Mouse (Mus musculus) forebrain, embryonic 13.5 days (tissue): ENCODE data around the gene Olfr574. TPM values are rescaled to one million over a fixed set of nuclear protein-coding genes. Genes with fewer than 3 reads are reported as not detected.

Experiments used
- ATAC-seq: fragments of 200-750 bp; cut with Nextera tagmentation; 2 replicates; pipeline ENCODE4 v1.8.0; 2017
- H3K27ac ChIP-seq: fragments of 300-500 bp; sonication (generic); 2 replicates; pipeline ENCODE4 v1.5.1; 2015; ENCODE audit warnings: inconsistent platforms, mild to moderate bottlenecking, moderate library complexity
- H3K27me3 ChIP-seq: fragments of 300-500 bp; sonication (generic); 2 replicates; pipeline ENCODE4 v1.6.1; 2015; ENCODE audit warnings: mild to moderate bottlenecking, inconsistent platforms
- H3K36me3 ChIP-seq: fragments of 300-500 bp; sonication (generic); 2 replicates; pipeline ENCODE4 v1.6.1; 2015; ENCODE audit warnings: mild to moderate bottlenecking, inconsistent platforms; ENCODE audit not compliant: poor library complexity, severe bottlenecking
- H3K4me1 ChIP-seq: fragments of 300-500 bp; sonication (generic); 2 replicates; pipeline ENCODE4 v1.6.1; 2015; ENCODE audit warnings: inconsistent platforms
- H3K4me2 ChIP-seq: fragments of 300-500 bp; sonication (generic); 2 replicates; pipeline ENCODE4 v1.6.1; 2015; ENCODE audit warnings: inconsistent platforms, mild to moderate bottlenecking, moderate library complexity
- H3K4me3 ChIP-seq: fragments of 300-500 bp; sonication (generic); 2 replicates; pipeline ENCODE4 v1.5.1; 2015; ENCODE audit warnings: mild to moderate bottlenecking, inconsistent platforms
- H3K9ac ChIP-seq: fragments of 300-500 bp; sonication (generic); 2 replicates; pipeline ENCODE4 v1.6.1; 2015; ENCODE audit warnings: mild to moderate bottlenecking, inconsistent platforms
- H3K9me3 ChIP-seq: fragments of 300-500 bp; sonication (generic); replicated peaks from 2 replicates; pipeline ENCODE4 v1.6.1; 2016; ENCODE audit warnings: inconsistent platforms
- WGBS: fragments of 180-500 bp; shearing (Covaris S2); methylation state at CpG from one replicate; pipeline ENCODE4 v1.1.7; 2015; 5-methylcytosine and 5-hydroxymethylcytosine counted together
- polyA plus RNA-seq: library from polyadenylated mRNA; unstranded; fragments of >200 nt; fragmentation: Nextera tagmentation; extraction: Ambion mirVana; gene quantifications from 2 replicates; pipeline ENCODE4 v1.2.1, GENCODE M21; 2015

Gene Olfr574
- not detected in 2 replicates for polyA plus RNA-seq

GRCm38 (mm10) chr7:102948167-102948566 is at the start of gene Olfr574:
TSS of gene Olfr574 (plus strand) at chr7:102948467.
- Histone ChIP-seq H3K27ac (no peak within 1 kb of the TSS), H3K9ac (no peak within 1 kb of the TSS), H3K36me3 (no peaks in the 10 kb centered on the region), H3K9me3 (no peaks in the 10 kb centered on the region), H3K4me3 (no peak within 1 kb of the TSS), H3K27me3 (no peaks in the 10 kb centered on the region), H3K4me2 (no peak within 1 kb of the TSS), H3K4me1 (no peaks in the 10 kb centered on the region)
- 97% methylated on average over 1 of the region's 1 CpGs for WGBS
- ATAC-seq = no peak

DNA sequence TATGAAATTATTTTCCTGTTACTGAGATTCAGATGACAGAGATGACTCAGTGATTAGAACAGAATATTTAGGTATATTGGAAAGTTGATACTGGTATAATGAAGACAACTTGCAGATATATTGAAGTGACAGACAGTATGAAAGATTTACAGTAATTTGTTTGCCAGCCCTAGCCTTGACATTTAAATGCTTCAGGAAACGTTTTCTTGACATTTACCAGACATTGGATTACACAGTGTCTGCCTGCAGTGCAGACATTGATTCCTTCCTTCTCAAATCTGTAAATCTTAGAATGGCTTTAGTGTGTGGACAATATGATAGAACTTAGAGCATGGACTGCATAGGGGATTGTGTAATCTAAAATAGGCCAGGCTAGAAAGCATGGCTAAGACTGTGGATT is 33.0 kb upstream of the Olfr574 start:
- H3K27ac ChIP-seq = no peak overlapping the region
- no peak overlapping the region for H3K4me3 ChIP-seq
- H3K4me2 ChIP-seq = no peak overlapping the region
- H3K27me3 ChIP-seq = no peaks in the 10 kb centered on the region
- WGBS = 64% methylated on average over 1 of the region's 1 CpGs
- no peaks in the 10 kb centered on the region for H3K9me3 ChIP-seq
- no peaks in the 10 kb centered on the region for H3K4me1 ChIP-seq
- H3K9ac ChIP-seq = no peak overlapping the region
- H3K36me3 ChIP-seq = no peaks in the 10 kb centered on the region
- no peak for ATAC-seq

GRCm38 (mm10) chr7:102916405-102916804 is 31.9 kb upstream of the Olfr574 start:
- H3K4me2 ChIP-seq = no peak overlapping the region
- H3K9me3 ChIP-seq = no peaks in the 10 kb centered on the region
- no peak overlapping the region for H3K4me3 ChIP-seq
- no peaks in the 10 kb centered on the region for H3K4me1 ChIP-seq
- no peaks in the 10 kb centered on the region for H3K36me3 ChIP-seq
- H3K9ac ChIP-seq = no peak overlapping the region
- H3K27me3 ChIP-seq = no peaks in the 10 kb centered on the region
- 77% methylated on average over 5 of the region's 5 CpGs for WGBS
- no peak overlapping the region for H3K27ac ChIP-seq
- ATAC-seq = no peak

- 55% methylated on average over 4 of the region's 4 CpGs for WGBS
- ATAC-seq = no peak
- H3K4me2 ChIP-seq = no peak within 1 kb of the TSS
- H3K27me3 ChIP-seq = no peaks in the 10 kb centered on the region
- no peaks in the 10 kb centered on the region for H3K9me3 ChIP-seq
- no peaks in the 10 kb centered on the region for H3K36me3 ChIP-seq
- no peaks in the 10 kb centered on the region for H3K4me1 ChIP-seq
- no peak within 1 kb of the TSS for H3K27ac ChIP-seq
- H3K4me3 ChIP-seq = no peak within 1 kb of the TSS
- no peak within 1 kb of the TSS for H3K9ac ChIP-seq
These were observed 31.0 kb upstream of the Olfr574 start, which contains the start of gene Olfr571 for GRCm38 (mm10) chr7:102917032-102917875. TSS of gene Olfr571 (minus strand) at chr7:102917536.

GRCm38 (mm10) chr7:102919632-102920031 is 28.6 kb upstream of the Olfr574 start:
- Histone ChIP-seq H3K4me3 (no peak overlapping the region), H3K27ac (no peak overlapping the region), H3K9me3 (no peaks in the 10 kb centered on the region), H3K4me1 (no peaks in the 10 kb centered on the region), H3K27me3 (no peaks in the 10 kb centered on the region), H3K9ac (no peak overlapping the region), H3K4me2 (no peak overlapping the region), H3K36me3 (no peaks in the 10 kb centered on the region)
- peak; percentile 81 for ATAC-seq
- 18% methylated on average over 1 of the region's 1 CpGs for WGBS

- Histone ChIP-seq H3K27me3 (no peaks in the 10 kb centered on the region), H3K9ac (no peak within 1 kb of the TSS), H3K4me1 (no peaks in the 10 kb centered on the region), H3K27ac (no peak within 1 kb of the TSS), H3K4me3 (no peak within 1 kb of the TSS), H3K4me2 (no peak within 1 kb of the TSS), H3K9me3 (no peaks in the 10 kb centered on the region), H3K36me3 (no peaks in the 10 kb centered on the region)
- WGBS = 72% methylated on average over 1 of the region's 1 CpGs
- no peak for ATAC-seq
These were observed 24.2 kb upstream of the Olfr574 start, which contains the start of gene Olfr572 for GRCm38 (mm10) chr7:102924109-102924508. TSS of gene Olfr572 (plus strand) at chr7:102924409.

- no peak overlapping the region for H3K4me2 ChIP-seq
- no peaks in the 10 kb centered on the region for H3K27me3 ChIP-seq
- no peak overlapping the region for H3K4me3 ChIP-seq
- WGBS = 77% methylated on average over 3 of the region's 3 CpGs
- H3K36me3 ChIP-seq = no peaks in the 10 kb centered on the region
- no peak overlapping the region for H3K9ac ChIP-seq
- ATAC-seq = no peak
- H3K4me1 ChIP-seq = no peaks in the 10 kb centered on the region
- no peak overlapping the region for H3K27ac ChIP-seq
- H3K9me3 ChIP-seq = no peaks in the 10 kb centered on the region
These were observed 21.2 kb upstream of the Olfr574 start for GRCm38 (mm10) chr7:102927105-102927504.

GRCm38 (mm10) chr7:102942475-102942874 is 5.8 kb upstream of the Olfr574 start, which contains the start of gene Olfr573-ps1:
TSS of gene Olfr573-ps1 (minus strand) at chr7:102942575.
- no peak within 1 kb of the TSS for H3K4me3 ChIP-seq
- H3K9ac ChIP-seq = no peak within 1 kb of the TSS
- H3K4me1 ChIP-seq = no peaks in the 10 kb centered on the region
- H3K4me2 ChIP-seq = no peak within 1 kb of the TSS
- H3K27ac ChIP-seq = no peak within 1 kb of the TSS
- H3K27me3 ChIP-seq = no peaks in the 10 kb centered on the region
- ATAC-seq = no peak
- 95% methylated on average over 2 of the region's 2 CpGs for WGBS
- H3K36me3 ChIP-seq = no peaks in the 10 kb centered on the region
- H3K9me3 ChIP-seq = no peaks in the 10 kb centered on the region

- Histone ChIP-seq H3K27ac (no peak overlapping the region), H3K4me1 (no peaks in the 10 kb centered on the region), H3K9me3 (no peaks in the 10 kb centered on the region), H3K4me3 (no peak overlapping the region), H3K9ac (no peak overlapping the region), H3K4me2 (no peak overlapping the region), H3K27me3 (no peaks in the 10 kb centered on the region), H3K36me3 (no peaks in the 10 kb centered on the region)
- no peak for ATAC-seq
- 88% methylated on average over 1 of the region's 1 CpGs for WGBS
These were observed 4.8 kb upstream of the Olfr574 start for GRCm38 (mm10) chr7:102943417-102943816.

GRCm38 (mm10) chr7:102950732-102951131 is 2.5 kb downstream of the Olfr574 start:
- WGBS = 74% methylated on average over 1 of the region's 1 CpGs
- Histone ChIP-seq H3K4me1 (no peaks in the 10 kb centered on the region), H3K9me3 (no peaks in the 10 kb centered on the region), H3K4me2 (no peak overlapping the region), H3K36me3 (no peaks in the 10 kb centered on the region), H3K9ac (no peak overlapping the region), H3K4me3 (no peak overlapping the region), H3K27me3 (no peaks in the 10 kb centered on the region), H3K27ac (no peak overlapping the region)
- no peak for ATAC-seq

DNA sequence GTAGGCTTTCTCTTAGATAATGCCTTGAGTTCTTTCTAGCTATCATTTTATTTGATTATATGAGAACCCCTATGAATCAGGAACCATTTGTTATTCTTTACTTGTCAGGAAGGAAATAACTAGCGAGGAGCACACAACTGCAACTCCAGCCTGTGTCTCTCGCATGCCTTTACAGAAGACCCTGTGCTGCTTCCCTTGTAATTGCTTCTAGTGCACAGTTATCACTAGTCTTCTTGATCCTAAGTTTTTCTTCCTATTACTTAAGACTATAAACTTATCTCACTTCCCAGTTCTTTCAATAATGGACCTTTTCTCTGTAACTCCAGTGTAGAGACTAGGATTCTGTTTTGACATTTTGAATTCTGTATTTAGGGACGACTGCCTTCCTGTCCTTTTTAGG is 9.9 kb downstream of the Olfr574 start:
- Histone ChIP-seq H3K4me2 (no peak overlapping the region), H3K36me3 (no peaks in the 10 kb centered on the region), H3K27me3 (no peaks in the 10 kb centered on the region), H3K9me3 (no peaks in the 10 kb centered on the region), H3K4me3 (no peak overlapping the region), H3K4me1 (no peaks in the 10 kb centered on the region), H3K9ac (no peak overlapping the region), H3K27ac (no peak overlapping the region)
- WGBS = 80% methylated on average over 3 of the region's 3 CpGs
- ATAC-seq = no peak

GRCm38 (mm10) chr7:102958593-102958992 is 10.3 kb downstream of the Olfr574 start, which contains the start of gene Olfr575:
TSS of gene Olfr575 (minus strand) at chr7:102958775.
- H3K9ac ChIP-seq = no peak within 1 kb of the TSS
- H3K9me3 ChIP-seq = no peaks in the 10 kb centered on the region
- no peak for ATAC-seq
- H3K4me3 ChIP-seq = no peak within 1 kb of the TSS
- no peaks in the 10 kb centered on the region for H3K27me3 ChIP-seq
- no peak within 1 kb of the TSS for H3K4me2 ChIP-seq
- H3K4me1 ChIP-seq = no peaks in the 10 kb centered on the region
- H3K27ac ChIP-seq = no peak within 1 kb of the TSS
- no peaks in the 10 kb centered on the region for H3K36me3 ChIP-seq
- WGBS = 78% methylated on average over 1 of the region's 1 CpGs
